Mouse (Mus musculus): ENCODE data around the gene Elavl3.

- TF ChIP-seq GATA1 (IDR thresholded peaks at IDR 0.05; ENCODE audit: low read length) (no peak), TAL1 (IDR thresholded peaks at IDR 0.05; ENCODE audit: low read length) (no peak)
Measured at GRCm38 (mm10) chr9:22072276-22072675, 20.5 kb upstream of the Elavl3 start.
